Comparison of ENCODE assay signal across 26 mouse cellular contexts in genomic region chr2:132010781-132011180, GRCm38 (mm10).
"Had no signal": no experiment of that assay in that cellular context is flagged by ENCODE, and none has a peak within 500 bp of the region (broad histone marks: within the 10 kb centered on the region; RNA-seq: fewer than 3 reads in every experiment).

No protein-coding gene starts in this region.

- H3K4me3 ChIP-seq: gastrocnemius, adult 2 months; heart, embryonic 13.5 days; heart, embryonic 15.5 days; hindbrain, embryonic 13.5 days; hindbrain, embryonic 15.5 days; kidney, embryonic 15.5 days; limb, embryonic 13.5 days; limb, embryonic 15.5 days; liver, embryonic 12.5 days had no signal

- H3K4me1 ChIP-seq: hindbrain, embryonic 13.5 days; hindbrain, embryonic 15.5 days had no signal

- H3K9me3 ChIP-seq: heart, embryonic 13.5 days; heart, embryonic 15.5 days; hindbrain, embryonic 13.5 days; hindbrain, embryonic 15.5 days; kidney, embryonic 15.5 days; limb, embryonic 13.5 days; limb, embryonic 15.5 days; liver, embryonic 12.5 days had no signal

- H3K9ac ChIP-seq: heart, embryonic 13.5 days; heart, embryonic 15.5 days; hindbrain, embryonic 13.5 days; hindbrain, embryonic 15.5 days; kidney, embryonic 15.5 days; limb, embryonic 13.5 days; limb, embryonic 15.5 days; liver, embryonic 12.5 days had no signal

- ATAC-seq: hindbrain, postnatal 0 days; intestine, embryonic 16.5 days; liver, embryonic 12.5 days had no signal

- DNase-seq: gastrocnemius, adult 2 months; gastrocnemius, postnatal 10 days; gastrocnemius, postnatal 25 days; heart, adult 18-20 months; heart, postnatal 14 days; heart, postnatal 36 days; kidney, adult 11 months; kidney, adult 2 months; kidney, adult 9 months; kidney, postnatal 14 days; kidney, postnatal 36 days; layer of hippocampus, adult 9-11 months; layer of hippocampus, postnatal 36 days; left cerebral cortex, postnatal 4 days had no signal

- H3K36me3 ChIP-seq: heart, embryonic 15.5 days; limb, embryonic 13.5 days; limb, embryonic 15.5 days; liver, embryonic 12.5 days had no signal

- H3K27me3 ChIP-seq: heart, embryonic 13.5 days; heart, embryonic 15.5 days; hindbrain, embryonic 13.5 days; hindbrain, embryonic 15.5 days; kidney, embryonic 15.5 days; limb, embryonic 13.5 days; limb, embryonic 15.5 days; liver, embryonic 12.5 days had no signal

- H3K27ac ChIP-seq: gastrocnemius, adult 2 months; heart, embryonic 13.5 days; heart, embryonic 15.5 days; hindbrain, embryonic 13.5 days; hindbrain, embryonic 15.5 days; hindbrain, postnatal 0 days; kidney, embryonic 15.5 days; kidney, postnatal 0 days; limb, embryonic 13.5 days; limb, embryonic 15.5 days; liver, embryonic 12.5 days had no signal

- H3K4me2 ChIP-seq: heart, embryonic 11.5 days; heart, embryonic 13.5 days; heart, embryonic 15.5 days; hindbrain, embryonic 13.5 days; hindbrain, embryonic 15.5 days; kidney, embryonic 15.5 days; limb, embryonic 13.5 days; limb, embryonic 15.5 days; liver, embryonic 12.5 days had no signal
